ENCODE assay signal across 9 mouse cellular contexts in genomic region chr3:19986123-19986522, GRCm38 (mm10).
"Had no signal": no experiment of that assay in that cellular context is flagged by ENCODE, and none has a peak within 500 bp of the region (broad histone marks: within the 10 kb centered on the region; RNA-seq: fewer than 3 reads in every experiment).

No protein-coding gene starts in this region.

- ATAC-seq: midbrain, embryonic 16.5 days had no signal

- DNase-seq: lung, adult 18-20 months; lung, embryonic 14.5 days; lung, postnatal 10 days; lung, postnatal 4 days; midbrain, embryonic 14.5 days; right cerebral cortex, postnatal 14 days; thymus, adult 2 months; thymus, postnatal 25 days had no signal
